Mouse (Mus musculus) heart, adult 8-10 months (tissue): ENCODE results near the gene Tlcd2. TPM values are rescaled to one million over a fixed set of nuclear protein-coding genes. Genes with fewer than 3 reads are reported as not detected.
A peak's percentile ranks its signal among the peaks of the same experiment; 100 is the strongest.

Experiments used
- DNase-seq: peaks from one replicate; pipeline ENCODE4 v3.0.0; 2022; ENCODE audit warnings: low spot score
- microRNA-seq: library from miRNA; unstranded; fragments of <30 nt; microRNA quantifications from one replicate; pipeline ENCODE4 v1.2.0, GENCODE M21; 2022
- total RNA-seq, 4 experiments: library from RNA; stranded (reverse); gene quantifications; 2 replicates each; pipeline ENCODE4 v1.2.4; 2022

Tlcd2 gene
- total RNA-seq, 4 experiments from 2014 or later = 2.8 to 5.1 (median 4.0) TPM

DNA sequence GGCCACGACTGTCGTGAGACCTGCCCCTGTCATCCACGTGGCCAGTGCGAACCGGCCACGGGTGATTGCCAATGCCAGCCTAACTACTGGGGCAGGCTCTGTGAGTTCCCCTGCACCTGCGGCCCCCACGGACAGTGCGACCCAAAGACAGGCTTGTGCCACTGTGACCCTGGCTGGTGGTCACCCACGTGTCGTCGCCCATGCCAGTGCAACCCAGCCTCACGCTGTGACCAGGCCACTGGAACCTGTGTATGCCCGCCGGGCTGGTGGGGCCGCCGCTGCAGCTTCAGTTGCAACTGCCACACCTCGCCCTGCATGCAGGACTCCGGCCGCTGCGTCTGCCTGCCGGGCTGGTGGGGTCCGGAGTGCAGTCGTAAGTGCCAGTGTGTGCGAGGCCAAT, 53.7 kb downstream of the Tlcd2 start:
- DNase-seq = no peak

DNA sequence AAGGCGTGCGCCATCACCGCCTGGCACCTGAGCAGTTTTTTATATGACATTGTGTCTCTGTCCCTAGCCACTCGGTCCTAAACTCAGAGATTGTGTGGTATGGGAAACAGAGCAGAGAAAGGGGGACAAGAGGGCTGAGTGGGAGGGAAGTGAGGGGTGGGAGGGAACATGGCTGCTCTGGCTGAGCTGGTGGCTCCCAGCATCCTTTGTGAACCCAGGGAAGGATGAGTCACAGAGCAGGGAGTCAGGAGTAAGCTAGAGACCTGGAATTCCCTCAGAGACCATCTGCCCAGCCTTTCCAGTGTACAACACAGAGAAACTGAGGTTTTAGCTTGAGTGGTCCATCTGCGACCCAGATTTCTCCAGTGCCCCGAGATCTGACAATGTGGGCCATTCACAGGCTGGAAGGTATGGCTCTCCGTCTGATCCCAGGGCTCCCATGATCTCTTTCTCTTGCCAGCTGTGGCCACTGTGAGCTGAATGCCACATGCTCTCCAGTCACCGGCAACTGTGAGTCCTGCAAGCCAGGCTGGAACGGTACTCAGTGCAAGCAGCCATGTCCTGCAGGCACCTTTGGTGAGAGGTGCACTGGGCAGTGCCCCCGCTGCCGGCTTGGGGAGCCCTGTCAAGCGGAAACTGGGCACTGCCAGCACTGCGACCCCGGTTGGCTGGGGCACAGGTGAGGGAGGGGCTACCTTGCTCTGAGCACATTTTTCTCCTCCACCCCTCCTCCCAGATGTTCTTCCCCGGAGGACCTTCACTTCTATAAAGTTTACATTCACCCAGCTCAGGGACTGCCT, 58.5 kb downstream of the Tlcd2 start:
- no peak for DNase-seq

Small RNA genes lying within 50 kb of the gene (microRNA-seq; reads per million reads assigned to microRNA genes)
- gene Mir22 = 116,387 reads per million, percentile 100 among the genes with 10 or more reads in this experiment

Other genes with a start within 250 kb of the Tlcd2 start
- gene Rpa1, start 113.4 kb upstream of the Tlcd2 start, total RNA-seq = 10 to 100 TPM; 62.6 to 69.4 (median 67.4) TPM
- 10 to 100 TPM in 1 of 4 experiments, 1 to 10 TPM in 3; 5.7 to 10.1 (median 8.3) TPM for gene Smyd4, start 113.3 kb upstream of the Tlcd2 start, total RNA-seq
- gene Serpinf1, start 39.0 kb upstream of the Tlcd2 start, total RNA-seq = 10 to 100 TPM; 13.2 to 18.3 (median 16.8) TPM
- gene Serpinf2, start 22.1 kb upstream of the Tlcd2 start, total RNA-seq = not detected
- 10 to 100 TPM in 1 of 4 experiments, 1 to 10 TPM in 3; 7.9 to 10.1 (median 8.8) TPM for gene Wdr81, start 7.0 kb upstream of the Tlcd2 start, total RNA-seq
- 10 to 100 TPM; 92.4 to 99.5 (median 94.6) TPM for gene Prpf8, start 25.1 kb downstream of the Tlcd2 start, total RNA-seq
- 10 to 100 TPM; 47.8 to 61.5 (median 56.2) TPM for gene Rilp, start 48.4 kb downstream of the Tlcd2 start, total RNA-seq
- gene Scarf1, start 51.8 kb downstream of the Tlcd2 start, total RNA-seq = 1 to 10 TPM; 6.3 to 8.5 (median 7.4) TPM
- gene Slc43a2, start 70.0 kb downstream of the Tlcd2 start, total RNA-seq = 10 to 100 TPM; 13.2 to 22.8 (median 20.1) TPM
- gene Pitpna, start 126.4 kb downstream of the Tlcd2 start, total RNA-seq = 100 to 1,000 TPM in 3 of 4 experiments, 10 to 100 TPM in 1; 89.5 to 110 (median 105) TPM
- gene Inpp5k, start 169.3 kb downstream of the Tlcd2 start, total RNA-seq = 10 to 100 TPM; 29.3 to 34.3 (median 32.3) TPM
- gene Myo1c, start 188.8 kb downstream of the Tlcd2 start, total RNA-seq = 10 to 100 TPM; 84.0 to 98.9 (median 92.7) TPM
- 10 to 100 TPM; 73.0 to 84.5 (median 75.2) TPM for gene Crk, start 217.5 kb downstream of the Tlcd2 start, total RNA-seq